Mouse (Mus musculus): ENCODE results near the gene Wipi1.

- TF ChIP-seq MAX (IDR thresholded peaks at IDR 0.05; ENCODE audit: low read depth) (no peak), POLR2AphosphoS2 (IDR thresholded peaks at IDR 0.05; ENCODE audit: insufficient read length, low read depth) (no peak), POLR2A (IDR thresholded peaks at IDR 0.05; ENCODE audit: insufficient read length, low read depth) (no peak), SRF (IDR thresholded peaks at IDR 0.05; ENCODE audit: control insufficient read depth, insufficient read length, low read depth) (no peak)
Measured at GRCm38 (mm10) chr11:109569007-109569618, 42.7 kb downstream of the Wipi1 start.
